Mouse (Mus musculus): Measurements from ENCODE around the gene Cacnb1. TPM values are rescaled to one million over a fixed set of nuclear protein-coding genes. Genes with fewer than 3 reads are reported as not detected.

The Cacnb1 gene
- polyA plus RNA-seq, 1 experiment = 7.6 TPM

GRCm38 (mm10) chr11:98050520-98050815 is 27.6 kb upstream of the Cacnb1 start:
- Histone ChIP-seq H3K27ac (ENCODE audit: insufficient read depth, low read depth, low read length) (no peak overlapping the region), H3K27me3 (replicated peaks; ENCODE audit: control insufficient read depth, insufficient read depth, low read length) (peaks cover 1% of the 10 kb centered on the region; the same call in 1 of the 2 replicates), H3K4me3 (ENCODE audit: insufficient read depth, low read depth, low read length) (no peak overlapping the region), H3K4me1 (ENCODE audit: control insufficient read depth, insufficient read depth, low read length) (no peaks in the 10 kb centered on the region), H3K36me3 (ENCODE audit: control insufficient read depth, insufficient read depth, low read length) (no peaks in the 10 kb centered on the region)
- WGBS = 30% methylated on average over 2 of the region's 2 CpGs
- TF ChIP-seq POLR2A (IDR thresholded peaks at IDR 0.05; ENCODE audit: low read depth, low read length) = no peak
- no peak for TF ChIP-seq CTCF (conservative IDR thresholded peaks at IDR 0.05; ENCODE audit: insufficient read depth, insufficient read length, low read depth, low read length)
- DNase-seq = no peak

GRCm38 (mm10) chr11:98049672-98050519 is 27.1 kb upstream of the Cacnb1 start:
- TF ChIP-seq CTCF (conservative IDR thresholded peaks at IDR 0.05; ENCODE audit: insufficient read depth, insufficient read length, low read depth, low read length) (no peak), POLR2A (IDR thresholded peaks at IDR 0.05; ENCODE audit: low read depth, low read length) (no peak)
- Histone ChIP-seq H3K27ac (ENCODE audit: insufficient read depth, low read depth, low read length) (no peak overlapping the region), H3K4me1 (ENCODE audit: control insufficient read depth, insufficient read depth, low read length) (no peaks in the 10 kb centered on the region), H3K36me3 (ENCODE audit: control insufficient read depth, insufficient read depth, low read length) (no peaks in the 10 kb centered on the region), H3K27me3 (replicated peaks; ENCODE audit: control insufficient read depth, insufficient read depth, low read length) (peaks cover 1% of the 10 kb centered on the region; the same call in 1 of the 2 replicates), H3K4me3 (ENCODE audit: insufficient read depth, low read depth, low read length) (no peak overlapping the region)
- DNase-seq = no peak
- WGBS = 67% methylated on average over 14 of the region's 14 CpGs

GRCm38 (mm10) chr11:98047745-98048144 is 24.9 kb upstream of the Cacnb1 start:
- Histone ChIP-seq H3K27me3 (replicated peaks; ENCODE audit: control insufficient read depth, insufficient read depth, low read length) (peaks cover under 1% of the 10 kb centered on the region; the same call in 1 of the 2 replicates), H3K4me3 (ENCODE audit: insufficient read depth, low read depth, low read length) (no peak overlapping the region), H3K36me3 (ENCODE audit: control insufficient read depth, insufficient read depth, low read length) (no peaks in the 10 kb centered on the region), H3K4me1 (ENCODE audit: control insufficient read depth, insufficient read depth, low read length) (no peaks in the 10 kb centered on the region), H3K27ac (ENCODE audit: insufficient read depth, low read depth, low read length) (no peak overlapping the region)
- 81% methylated on average over 4 of the region's 4 CpGs for WGBS
- TF ChIP-seq CTCF (conservative IDR thresholded peaks at IDR 0.05; ENCODE audit: insufficient read depth, insufficient read length, low read depth, low read length) = no peak
- TF ChIP-seq POLR2A (IDR thresholded peaks at IDR 0.05; ENCODE audit: low read depth, low read length) = no peak
- DNase-seq = no peak

GRCm38 (mm10) chr11:98046466-98046865 is 23.6 kb upstream of the Cacnb1 start:
- DNase-seq = peak; percentile 41
- 56% methylated on average over 1 of the region's 1 CpGs for WGBS
- no peaks in the 10 kb centered on the region; the same call in 1 of the 2 replicates for H3K27me3 ChIP-seq (replicated peaks; ENCODE audit: control insufficient read depth, insufficient read depth, low read length)
- no peaks in the 10 kb centered on the region for H3K36me3 ChIP-seq (ENCODE audit: control insufficient read depth, insufficient read depth, low read length)
- no peak overlapping the region for H3K27ac ChIP-seq (ENCODE audit: insufficient read depth, low read depth, low read length)
- H3K4me1 ChIP-seq (ENCODE audit: control insufficient read depth, insufficient read depth, low read length) = no peaks in the 10 kb centered on the region
- TF ChIP-seq POLR2A (IDR thresholded peaks at IDR 0.05; ENCODE audit: low read depth, low read length) (no peak), CTCF (conservative IDR thresholded peaks at IDR 0.05; ENCODE audit: insufficient read depth, insufficient read length, low read depth, low read length) (no peak)
- no peak overlapping the region for H3K4me3 ChIP-seq (ENCODE audit: insufficient read depth, low read depth, low read length)

- DNase-seq = no peak
- H3K4me1 ChIP-seq (ENCODE audit: control insufficient read depth, insufficient read depth, low read length) = no peaks in the 10 kb centered on the region
- 64% methylated on average over 4 of the region's 4 CpGs for WGBS
Observed at GRCm38 (mm10) chr11:98045596-98045995, 22.8 kb upstream of the Cacnb1 start.

GRCm38 (mm10) chr11:98044074-98044473 is 21.2 kb upstream of the Cacnb1 start:
- 69% methylated on average over 5 of the region's 5 CpGs for WGBS
- TF ChIP-seq POLR2A (IDR thresholded peaks at IDR 0.05; ENCODE audit: low read depth, low read length) (no peak), CTCF (conservative IDR thresholded peaks at IDR 0.05; ENCODE audit: insufficient read depth, insufficient read length, low read depth, low read length) (no peak)
- Histone ChIP-seq H3K36me3 (ENCODE audit: control insufficient read depth, insufficient read depth, low read length) (no peaks in the 10 kb centered on the region), H3K27me3 (replicated peaks; ENCODE audit: control insufficient read depth, insufficient read depth, low read length) (no peaks in the 10 kb centered on the region), H3K4me3 (ENCODE audit: insufficient read depth, low read depth, low read length) (no peak overlapping the region), H3K4me1 (ENCODE audit: control insufficient read depth, insufficient read depth, low read length) (no peaks in the 10 kb centered on the region), H3K27ac (ENCODE audit: insufficient read depth, low read depth, low read length) (no peak overlapping the region)
- DNase-seq = no peak

More at GRCm38 (mm10) chr11:98045596-98045995, 22.8 kb upstream of the Cacnb1 start:
- Histone ChIP-seq H3K27ac (ENCODE audit: insufficient read depth, low read depth, low read length) (no peak overlapping the region), H3K27me3 (replicated peaks; ENCODE audit: control insufficient read depth, insufficient read depth, low read length) (no peaks in the 10 kb centered on the region), H3K36me3 (ENCODE audit: control insufficient read depth, insufficient read depth, low read length) (no peaks in the 10 kb centered on the region), H3K4me3 (ENCODE audit: insufficient read depth, low read depth, low read length) (no peak overlapping the region)
- TF ChIP-seq POLR2A (IDR thresholded peaks at IDR 0.05; ENCODE audit: low read depth, low read length) = no peak
- peak; percentile 25; the same call in 1 of the 2 replicates for TF ChIP-seq CTCF (conservative IDR thresholded peaks at IDR 0.05; ENCODE audit: insufficient read depth, insufficient read length, low read depth, low read length)

- WGBS = 56% methylated on average over 6 of the region's 6 CpGs
- Histone ChIP-seq H3K4me3 (ENCODE audit: insufficient read depth, low read depth, low read length) (no peak overlapping the region), H3K4me1 (ENCODE audit: control insufficient read depth, insufficient read depth, low read length) (no peaks in the 10 kb centered on the region), H3K36me3 (ENCODE audit: control insufficient read depth, insufficient read depth, low read length) (no peaks in the 10 kb centered on the region), H3K27me3 (replicated peaks; ENCODE audit: control insufficient read depth, insufficient read depth, low read length) (no peaks in the 10 kb centered on the region), H3K27ac (ENCODE audit: insufficient read depth, low read depth, low read length) (no peak overlapping the region)
- DNase-seq = peak; percentile 68
- no peak for TF ChIP-seq CTCF (conservative IDR thresholded peaks at IDR 0.05; ENCODE audit: insufficient read depth, insufficient read length, low read depth, low read length)
- no peak for TF ChIP-seq POLR2A (IDR thresholded peaks at IDR 0.05; ENCODE audit: low read depth, low read length)
Observed at GRCm38 (mm10) chr11:98042741-98043140, 19.9 kb upstream of the Cacnb1 start.

Data from kidney, adult 2 months (tissue).